Mouse (Mus musculus) spleen, embryonic (tissue): Measurements from ENCODE around the gene Sft2d1.

Experiments
- CTCF ChIA-PET: fragments of 350-600 bp; sonication (Branson Sonifier 250); formaldehyde crosslinking; loops from one replicate; lab custom pipeline; 2022; lab: Charles Lee

Sft2d1 gene

GRCm38 (mm10) chr17:8357498-8357897 lies 46.6 kb downstream of the Sft2d1 start:
- CTCF ChIA-PET: no interaction called here

- CTCF ChIA-PET: no interaction called here
These were observed 50.0 kb downstream of the Sft2d1 start for GRCm38 (mm10) chr17:8360876-8361275.

- CTCF ChIA-PET: no interaction called here
These were observed 50.6 kb downstream of the Sft2d1 start for GRCm38 (mm10) chr17:8361281-8362103.

GRCm38 (mm10) chr17:8367514-8368480 lies 56.9 kb downstream of the Sft2d1 start:
- CTCF ChIA-PET: interaction anchor here (0.5 kb wide), 1 partner anchor 311 kb away, joined by 3 read pairs; no protein-coding TSS in a partner anchor

GRCm38 (mm10) chr17:8368570-8368969 lies 57.7 kb downstream of the Sft2d1 start:
- CTCF ChIA-PET: no interaction called here

GRCm38 (mm10) chr17:8369171-8369570 lies 58.3 kb downstream of the Sft2d1 start:
- CTCF ChIA-PET: no interaction called here

- CTCF ChIA-PET: no interaction called here
These were observed 59.8 kb downstream of the Sft2d1 start for GRCm38 (mm10) chr17:8370634-8371229.

GRCm38 (mm10) chr17:8371834-8372233 lies 60.9 kb downstream of the Sft2d1 start:
- CTCF ChIA-PET: no interaction called here

- CTCF ChIA-PET: interaction anchor here (0.5 kb wide), 1 partner anchor 181 kb away, joined by 3 read pairs; no protein-coding TSS in a partner anchor
These were observed 61.6 kb downstream of the Sft2d1 start for GRCm38 (mm10) chr17:8372286-8373046.
